Mouse (Mus musculus) ZHBTc4 (cell line): Measurements from ENCODE around the gene Prkch.

Experiments
- DNase-seq: peaks from one replicate; pipeline ENCODE4 v3.0.0-alpha.2; 2011; ENCODE audit warnings: low read depth, low spot score

The Prkch gene

DNA sequence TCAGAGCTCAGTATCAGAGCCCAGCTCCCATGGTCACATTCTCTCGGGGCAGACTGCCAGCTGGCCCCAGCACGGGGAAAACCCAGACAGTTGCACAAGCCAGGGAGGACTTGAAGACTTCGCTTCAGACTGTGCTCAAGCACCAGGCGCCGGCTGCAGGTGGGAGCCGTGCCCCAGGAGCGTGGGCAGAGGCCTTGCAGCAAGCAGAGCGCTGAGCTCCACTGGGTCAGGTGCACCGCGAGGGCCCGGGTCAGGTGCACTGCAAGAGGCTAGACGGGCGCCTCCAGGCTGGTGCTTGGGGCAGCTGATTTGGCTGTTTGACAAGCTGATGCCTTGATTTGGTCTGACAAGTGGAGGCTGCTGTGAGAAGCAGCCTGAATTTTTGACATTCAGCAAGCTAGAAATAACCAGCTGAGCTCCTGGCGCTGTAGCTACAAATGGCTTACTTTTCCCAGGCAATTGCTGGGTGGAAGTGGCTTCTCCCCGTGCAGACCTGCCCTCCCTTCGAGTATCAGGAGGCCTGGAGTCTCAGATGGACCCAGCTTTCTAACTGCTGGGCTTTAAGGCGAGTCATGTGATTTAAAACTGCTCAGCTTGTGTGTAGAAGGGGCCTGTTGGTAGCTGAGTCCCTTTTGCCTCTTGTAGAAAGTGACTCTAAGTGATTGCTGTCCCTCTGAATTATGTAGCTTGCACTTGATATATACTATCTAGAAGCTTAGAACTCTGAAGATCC lies 209.7 kb downstream of the Prkch start:
- DNase-seq, result peak; percentile 19

- no peak for DNase-seq
These were observed 215.1 kb downstream of the Prkch start for GRCm38 (mm10) chr12:73799671-73800070.

DNA sequence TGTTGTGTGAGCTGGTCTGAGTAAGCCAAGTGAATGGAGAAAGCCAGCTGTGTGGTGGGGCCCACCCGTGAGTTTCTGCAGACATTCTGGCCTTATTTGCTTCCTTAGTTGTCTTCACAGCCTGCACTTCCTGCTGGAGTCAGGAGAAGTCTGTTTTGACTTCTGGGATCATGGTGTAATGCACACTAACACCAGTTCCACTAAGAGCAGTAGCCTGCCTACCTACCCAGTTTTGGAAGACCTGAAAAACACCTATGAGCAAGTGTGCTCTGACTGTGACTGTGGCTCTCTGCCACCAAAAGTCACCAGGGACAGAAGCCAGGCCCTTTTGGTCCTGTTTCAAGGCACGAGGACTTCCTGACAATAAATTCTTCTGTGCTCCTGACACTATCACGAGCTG lies 216.3 kb downstream of the Prkch start:
- no peak for DNase-seq

- no peak for DNase-seq
These were observed 217.2 kb downstream of the Prkch start for GRCm38 (mm10) chr12:73801845-73802244.

DNA sequence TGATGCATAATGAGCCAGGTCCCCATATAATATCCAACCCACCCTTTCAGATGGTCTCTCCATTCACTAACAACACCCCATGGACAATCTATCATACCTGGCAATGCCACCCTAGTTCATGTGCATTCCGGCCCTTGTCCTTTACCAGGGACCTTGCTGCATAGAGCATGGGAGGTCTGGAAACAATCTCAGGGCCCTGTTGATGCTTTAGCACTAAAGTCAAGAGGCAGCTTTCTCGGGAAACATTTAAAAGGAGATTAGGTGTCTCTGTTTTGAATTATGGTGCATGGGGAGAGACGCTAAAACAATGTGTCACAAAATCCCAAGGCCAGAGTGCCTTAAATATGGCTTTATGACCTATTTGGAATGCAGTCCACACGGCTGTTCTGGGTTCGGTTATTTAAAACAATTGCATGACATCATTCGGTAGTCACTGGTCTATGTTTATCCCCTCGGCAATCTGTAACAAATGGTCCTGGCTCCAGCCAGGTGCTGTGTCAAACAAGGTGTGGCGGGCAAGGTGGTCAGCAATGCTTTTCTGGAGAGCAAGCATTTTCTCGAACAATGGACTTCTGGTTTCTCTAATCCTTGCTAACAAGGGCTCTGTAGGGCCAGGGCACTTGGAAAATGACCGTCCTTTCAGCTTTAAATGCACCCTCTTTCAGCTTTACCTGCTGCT lies 217.9 kb downstream of the Prkch start:
- DNase-seq, result no peak

- DNase-seq, result no peak
These were observed 219.3 kb downstream of the Prkch start for GRCm38 (mm10) chr12:73803946-73804345.

DNA sequence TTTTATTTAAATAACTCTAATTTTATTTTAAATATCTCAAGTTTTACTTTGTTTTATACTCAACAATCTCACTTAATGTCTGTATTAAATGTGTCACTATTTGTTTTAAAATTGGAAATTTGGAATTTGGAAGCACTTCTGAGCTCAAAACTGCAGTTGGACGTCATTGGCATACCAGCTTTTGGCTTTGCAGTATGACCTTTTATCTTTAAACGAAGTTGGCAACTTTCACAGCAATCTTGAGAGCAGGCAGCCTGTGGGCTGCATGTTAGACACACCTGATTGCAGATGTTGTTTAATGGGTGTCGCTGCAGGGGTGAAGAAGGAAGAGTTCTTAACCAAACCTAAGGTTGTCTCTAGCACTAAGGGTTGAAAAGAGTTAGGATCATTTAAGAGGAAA lies 220.9 kb downstream of the Prkch start:
- no peak for DNase-seq

DNA sequence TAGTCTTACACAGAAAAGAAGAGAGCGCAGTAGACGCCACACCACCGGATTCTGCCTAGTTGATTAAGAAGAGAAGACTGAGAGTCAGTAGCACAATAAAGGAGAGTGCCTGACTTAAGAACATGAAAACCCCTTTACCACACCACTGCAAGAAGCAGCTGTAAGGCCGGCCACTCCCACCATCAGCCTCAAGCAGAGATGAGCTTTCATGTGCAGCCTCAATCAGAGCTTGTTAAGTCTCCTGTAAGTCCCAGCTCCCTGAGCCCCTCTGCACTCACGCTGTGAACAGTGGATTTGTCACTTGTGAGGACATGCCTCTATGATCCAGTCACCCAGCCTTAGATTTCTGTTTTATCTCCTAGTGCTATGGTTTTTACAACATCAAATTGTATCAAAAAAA lies 221.4 kb downstream of the Prkch start:
- DNase-seq, result peak; percentile 5

GRCm38 (mm10) chr12:73807228-73807627 lies 222.6 kb downstream of the Prkch start:
- DNase-seq, result no peak

- DNase-seq, result no peak
These were observed 225.6 kb downstream of the Prkch start for GRCm38 (mm10) chr12:73810041-73810795.

GRCm38 (mm10) chr12:73810903-73811302 lies 226.3 kb downstream of the Prkch start:
- DNase-seq, result no peak

DNA sequence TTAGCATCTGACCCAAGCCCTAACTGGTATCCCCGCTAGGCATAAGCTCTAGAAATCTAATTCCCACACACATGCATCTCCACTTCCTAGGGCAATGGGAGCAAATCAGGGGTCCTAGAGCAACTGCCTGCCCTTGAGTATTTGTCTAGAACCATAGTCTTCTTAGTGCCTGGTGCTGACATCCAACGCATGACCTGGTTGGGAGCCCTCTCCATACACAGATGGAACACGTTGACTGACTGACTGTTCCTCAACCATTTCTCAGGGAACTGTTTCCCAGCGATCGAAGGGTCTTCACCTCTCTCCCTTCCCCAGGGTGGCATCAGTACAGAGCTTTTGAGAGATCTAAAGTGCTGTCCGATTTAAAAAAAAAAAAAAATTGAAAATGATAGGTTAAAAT lies 227.6 kb downstream of the Prkch start:
- DNase-seq, result no peak

- DNase-seq, result no peak
These were observed 228.7 kb downstream of the Prkch start for GRCm38 (mm10) chr12:73813016-73813900.

GRCm38 (mm10) chr12:73814056-73814735 lies 229.6 kb downstream of the Prkch start:
- DNase-seq, result no peak

DNA sequence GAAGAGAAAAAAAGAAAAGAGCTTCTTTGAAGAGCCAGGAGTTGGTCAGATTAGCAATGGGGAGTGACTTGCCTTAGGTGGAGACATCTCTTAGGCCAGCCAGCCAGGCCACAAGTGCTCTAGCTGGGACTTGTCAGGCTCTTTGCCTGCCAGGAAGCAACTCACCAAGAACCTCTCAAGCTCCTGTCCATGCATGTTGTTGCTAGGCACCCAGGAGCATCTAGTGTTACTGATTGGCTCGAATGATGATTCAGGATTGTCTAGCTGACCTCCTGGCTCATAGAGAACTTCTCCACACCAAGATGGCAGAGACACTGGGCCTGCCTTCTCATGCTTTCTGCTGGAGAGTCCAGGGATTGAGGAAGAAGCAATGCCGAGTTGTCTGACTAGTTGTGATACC lies 230.3 kb downstream of the Prkch start:
- no peak for DNase-seq

DNA sequence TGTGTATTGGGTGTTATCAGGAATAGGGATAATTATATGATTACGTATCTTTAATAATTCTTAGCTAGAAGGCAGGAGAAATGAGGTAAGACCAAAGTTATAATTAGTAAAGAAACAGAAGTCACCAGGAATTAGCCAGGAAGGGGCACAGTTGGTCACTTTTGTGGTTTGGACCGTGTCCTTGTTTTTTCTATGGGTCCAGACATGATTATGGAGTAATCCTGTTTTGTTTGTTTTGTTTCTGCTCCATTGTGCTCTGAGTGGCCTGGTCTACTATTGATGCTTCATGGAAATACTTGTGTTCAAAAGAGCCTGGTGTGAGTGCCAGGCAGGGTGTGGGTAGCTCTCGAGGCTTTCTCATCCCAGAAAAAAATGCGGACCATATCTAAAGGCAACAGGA lies 230.9 kb downstream of the Prkch start:
- no peak for DNase-seq

DNA sequence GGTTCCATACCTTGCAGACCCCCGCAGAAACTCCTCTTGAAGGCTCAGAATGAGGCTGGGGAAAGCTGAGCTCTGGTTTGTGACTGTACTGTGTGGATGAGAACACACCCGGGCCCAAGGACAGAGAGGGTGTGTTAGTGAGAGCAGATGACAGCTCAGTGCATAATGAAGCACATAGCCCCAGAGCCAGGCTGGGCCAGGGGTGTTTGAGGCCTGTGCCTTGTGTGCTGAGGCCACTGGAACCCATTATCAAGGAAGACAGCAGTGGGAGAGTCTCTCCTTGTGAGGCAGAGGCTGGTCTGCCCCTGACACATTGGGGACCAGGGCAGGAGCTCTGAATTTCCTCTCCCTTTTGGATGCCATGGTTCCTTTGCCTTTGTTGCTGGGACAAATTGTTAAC lies 231.3 kb downstream of the Prkch start:
- DNase-seq, result no peak

GRCm38 (mm10) chr12:73816866-73817265 lies 232.3 kb downstream of the Prkch start:
- no peak for DNase-seq

GRCm38 (mm10) chr12:73818801-73819200 lies 234.2 kb downstream of the Prkch start:
- DNase-seq, result no peak

DNA sequence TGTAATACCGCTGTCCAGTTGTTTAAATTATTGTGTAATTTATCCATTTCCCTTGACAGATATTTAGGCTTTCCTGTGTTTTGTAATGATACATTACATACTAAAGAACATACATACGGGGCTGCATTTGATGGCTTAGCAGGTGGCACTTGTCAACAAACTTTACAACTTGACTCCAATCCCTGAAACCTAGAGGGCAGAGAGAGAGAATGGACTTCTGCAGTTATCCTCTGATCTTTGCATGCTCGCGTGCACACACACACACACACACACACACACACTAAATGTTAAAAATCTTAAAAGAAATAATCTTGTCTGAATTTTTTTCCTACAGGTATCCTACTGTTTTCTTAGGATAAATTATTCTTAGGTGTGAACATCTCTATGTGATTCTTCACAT lies 236.6 kb downstream of the Prkch start:
- DNase-seq, result no peak

- DNase-seq, result no peak
These were observed 237.7 kb downstream of the Prkch start for GRCm38 (mm10) chr12:73822331-73822730.
